Comparison of ENCODE assay signal across 18 mouse cellular contexts in genomic region chr6:112949220-112949619, GRCm38 (mm10). TPM values are rescaled to one million over a fixed set of nuclear protein-coding genes. Genes with fewer than 3 reads are reported as not detected.
DNase-seq lines count a peak whose midpoint lies in the region; ATAC-seq and TF ChIP-seq lines count a peak whose summit lies in the region.
"Had no signal": no experiment of that assay in that cellular context is flagged by ENCODE, and none has a peak within 500 bp of the region (broad histone marks: within the 10 kb centered on the region; RNA-seq: fewer than 3 reads in every experiment).

No protein-coding gene starts in this region.

- no peak overlapping the region for H3K4me3 ChIP-seq in hindbrain, embryonic 11.5 days (ENCODE audit: low read depth, low read length)
- no peak overlapping the region for H3K4me3 ChIP-seq in hindbrain, embryonic 13.5 days
- H3K4me3 ChIP-seq in midbrain, embryonic 11.5 days (ENCODE audit: low read depth, low read length) = no peak overlapping the region
- no peak overlapping the region for H3K4me3 ChIP-seq in midbrain, postnatal 0 days (ENCODE audit: low read depth, low read length)
- H3K4me3 ChIP-seq in E14TG2a.4 (replicated peaks; ENCODE audit: low read length) = peak overlapping the region; percentile 43; the same call in 1 of the 2 replicates
- no peak overlapping the region for H3K4me3 ChIP-seq in embryonic facial prominence, embryonic 10.5 days
- no peak overlapping the region for H3K4me3 ChIP-seq in lung, adult 2 months (replicated peaks; ENCODE audit: extremely low read depth, low read depth, low read length)
- H3K4me3 ChIP-seq: limb, embryonic 12.5 days; liver, embryonic 13.5 days had no signal

- no peak overlapping the region for H3K4me2 ChIP-seq in hindbrain, embryonic 11.5 days (replicated peaks; ENCODE audit: low read depth, low read length)
- H3K4me2 ChIP-seq in hindbrain, embryonic 13.5 days = no peak overlapping the region
- no peak overlapping the region for H3K4me2 ChIP-seq in midbrain, embryonic 11.5 days
- H3K4me2 ChIP-seq in midbrain, postnatal 0 days (ENCODE audit: low read depth, low read length, poor library complexity, severe bottlenecking) = no peak overlapping the region
- H3K4me2 ChIP-seq: heart, embryonic 11.5 days; limb, embryonic 12.5 days; liver, embryonic 13.5 days had no signal

- peak; percentile 12; the same call in 1 of the 2 replicates for ATAC-seq in hindbrain, embryonic 11.5 days (ENCODE audit: low FRiP score)
- ATAC-seq in hindbrain, embryonic 13.5 days (ENCODE audit: low FRiP score) = no peak
- ATAC-seq in midbrain, embryonic 11.5 days (ENCODE audit: low FRiP score) = no peak
- ATAC-seq in midbrain, postnatal 0 days (ENCODE audit: low FRiP score) = no peak
- ATAC-seq: forebrain, embryonic 16.5 days had no signal

- H3K36me3 ChIP-seq in hindbrain, embryonic 11.5 days (ENCODE audit: control insufficient read depth, insufficient read depth, low read length) = no peaks in the 10 kb centered on the region
- H3K36me3 ChIP-seq in hindbrain, embryonic 13.5 days = no peaks in the 10 kb centered on the region
- no peaks in the 10 kb centered on the region for H3K36me3 ChIP-seq in midbrain, embryonic 11.5 days (ENCODE audit: control insufficient read depth, insufficient read depth, low read length)
- H3K36me3 ChIP-seq in midbrain, postnatal 0 days (ENCODE audit: insufficient read depth, low read length) = no peaks in the 10 kb centered on the region
- no peaks in the 10 kb centered on the region for H3K36me3 ChIP-seq in E14TG2a.4 (ENCODE audit: insufficient read depth, low read length)
- no peaks in the 10 kb centered on the region for H3K36me3 ChIP-seq in embryonic facial prominence, embryonic 10.5 days (replicated peaks)
- H3K36me3 ChIP-seq: limb, embryonic 12.5 days; liver, embryonic 13.5 days had no signal

- H3K27me3 ChIP-seq in hindbrain, embryonic 11.5 days (ENCODE audit: control insufficient read depth, insufficient read depth, low read length) = no peaks in the 10 kb centered on the region
- H3K27me3 ChIP-seq in hindbrain, embryonic 13.5 days = no peaks in the 10 kb centered on the region
- H3K27me3 ChIP-seq in midbrain, embryonic 11.5 days (ENCODE audit: control insufficient read depth, insufficient read depth, low read length) = no peaks in the 10 kb centered on the region
- no peaks in the 10 kb centered on the region for H3K27me3 ChIP-seq in midbrain, postnatal 0 days (ENCODE audit: insufficient read depth, low read length)
- H3K27me3 ChIP-seq in E14TG2a.4 (ENCODE audit: insufficient read depth, low read length) = peaks cover 5% of the 10 kb centered on the region; the same call in 1 of the 2 replicates
- H3K27me3 ChIP-seq in embryonic facial prominence, embryonic 10.5 days (replicated peaks; ENCODE audit: low read depth, poor library complexity, severe bottlenecking) = peaks cover 8% of the 10 kb centered on the region; the same call in 1 of the 2 replicates
- H3K27me3 ChIP-seq: limb, embryonic 12.5 days had no signal

- H3K4me1 ChIP-seq in hindbrain, embryonic 11.5 days (replicated peaks; ENCODE audit: control insufficient read depth, insufficient read depth, low read length) = peaks cover 15% of the 10 kb centered on the region
- H3K4me1 ChIP-seq in hindbrain, embryonic 13.5 days (replicated peaks) = peaks cover 27% of the 10 kb centered on the region
- peaks cover 29% of the 10 kb centered on the region for H3K4me1 ChIP-seq in midbrain, embryonic 11.5 days (ENCODE audit: control insufficient read depth, insufficient read depth, low read length)
- H3K4me1 ChIP-seq in midbrain, postnatal 0 days (ENCODE audit: insufficient read depth, low read length) = 0 out of 2 replicates have a peak, but pooled peaks cover 4% of the 10 kb centered on the region
- peaks cover 69% of the 10 kb centered on the region for H3K4me1 ChIP-seq in E14TG2a.4 (replicated peaks; ENCODE audit: low read depth, low read length)
- peaks cover 69% of the 10 kb centered on the region for H3K4me1 ChIP-seq in embryonic facial prominence, embryonic 10.5 days
- H3K4me1 ChIP-seq in lung, adult 2 months (ENCODE audit: control insufficient read depth, insufficient read depth, low read length) = no peaks in the 10 kb centered on the region; the same call in 1 of the 2 replicates

- TF ChIP-seq POLR2A in lung, adult 2 months (IDR thresholded peaks at IDR 0.05; ENCODE audit: borderline replicate concordance, extremely low read depth, low read depth, low read length) = no peak

- no peak overlapping the region for H3K9ac ChIP-seq in hindbrain, embryonic 11.5 days (ENCODE audit: low read depth, low read length)
- H3K9ac ChIP-seq in hindbrain, embryonic 13.5 days = no peak overlapping the region
- H3K9ac ChIP-seq in midbrain, embryonic 11.5 days (ENCODE audit: low read length) = peak overlapping the region; percentile 27; the same call in 1 of the 2 replicates
- H3K9ac ChIP-seq in midbrain, postnatal 0 days (replicated peaks; ENCODE audit: low read length, poor library complexity, severe bottlenecking) = no peak overlapping the region
- H3K9ac ChIP-seq: limb, embryonic 12.5 days; liver, embryonic 13.5 days had no signal

- peak overlapping the region; percentile 68; the same call in 1 of the 2 replicates for H3K27ac ChIP-seq in hindbrain, embryonic 11.5 days (ENCODE audit: low read depth, low read length)
- no peak overlapping the region; the same call in 1 of the 2 replicates for H3K27ac ChIP-seq in hindbrain, embryonic 13.5 days
- peak overlapping the region; percentile 5; the same call in 1 of the 2 replicates for H3K27ac ChIP-seq in midbrain, embryonic 11.5 days (ENCODE audit: low read depth, low read length)
- H3K27ac ChIP-seq in midbrain, postnatal 0 days (ENCODE audit: low read depth, low read length) = no peak overlapping the region
- peak overlapping the region; percentile 57 for H3K27ac ChIP-seq in embryonic facial prominence, embryonic 10.5 days (replicated peaks)
- H3K27ac ChIP-seq: limb, embryonic 12.5 days; liver, embryonic 13.5 days had no signal

- no peak for TF ChIP-seq CTCF in midbrain, postnatal 0 days (IDR thresholded peaks at IDR 0.05)
- TF ChIP-seq CTCF in E14TG2a.4 (conservative IDR thresholded peaks at IDR 0.05; ENCODE audit: low read length) = no peak
- TF ChIP-seq CTCF in lung, adult 2 months (IDR thresholded peaks at IDR 0.05; ENCODE audit: insufficient read depth, low read length) = no peak

- DNase-seq in hindbrain, embryonic 11.5 days (ENCODE audit: low spot score) = no peak
- DNase-seq in midbrain, embryonic 11.5 days (ENCODE audit: low spot score, missing footprints) = no peak
- DNase-seq in midbrain, postnatal 0 days (ENCODE audit: low spot score) = no peak
- DNase-seq in embryonic facial prominence, embryonic 10.5 days (ENCODE audit: low spot score) = no peak
- DNase-seq in lung, adult 2 months = no peak
- DNase-seq: adrenal gland, postnatal 14 days; cerebellum, adult 18-20 months; heart, postnatal 14 days; kidney, postnatal 14 days; layer of hippocampus, adult 9-11 months; liver, embryonic 13.5 days; right cerebral cortex, postnatal 25 days; thymus, postnatal 36 days had no signal

- no peaks in the 10 kb centered on the region for H3K9me3 ChIP-seq in hindbrain, embryonic 11.5 days (ENCODE audit: control insufficient read depth, low read length)
- no peaks in the 10 kb centered on the region for H3K9me3 ChIP-seq in hindbrain, embryonic 13.5 days
- H3K9me3 ChIP-seq in midbrain, embryonic 11.5 days (ENCODE audit: control insufficient read depth, low read length) = no peaks in the 10 kb centered on the region
- H3K9me3 ChIP-seq in midbrain, postnatal 0 days (ENCODE audit: low read length) = no peaks in the 10 kb centered on the region
- peaks cover 15% of the 10 kb centered on the region for H3K9me3 ChIP-seq in E14TG2a.4 (ENCODE audit: low read length)
- H3K9me3 ChIP-seq in embryonic facial prominence, embryonic 10.5 days = no peaks in the 10 kb centered on the region
- H3K9me3 ChIP-seq: limb, embryonic 12.5 days; liver, embryonic 13.5 days had no signal

- WGBS in hindbrain, embryonic 11.5 days = 25% methylated on average over 2 of the region's 2 CpGs
- WGBS in hindbrain, embryonic 13.5 days = 24% methylated on average over 2 of the region's 2 CpGs
- 26% methylated on average over 2 of the region's 2 CpGs for WGBS in midbrain, embryonic 11.5 days
- 25% methylated on average over 2 of the region's 2 CpGs for WGBS in midbrain, postnatal 0 days
- WGBS in embryonic facial prominence, embryonic 10.5 days = 50% methylated on average over 2 of the region's 2 CpGs
- WGBS in lung, adult 2 months = 80% methylated on average over 2 of the region's 2 CpGs

RNA-seq across cellular contexts. Expression of gene Srgap3, which starts 2.2 kb away (rescaled TPM):
- 49.8 and 89.6 TPM in 2 replicates for polyA plus RNA-seq in hindbrain, embryonic 11.5 days (2014; fragmentation: Nextera tagmentation; extraction: Ambion mirVana)
- 37.5 and 42.3 TPM in 2 replicates for polyA plus RNA-seq in hindbrain, embryonic 13.5 days (2015; fragmentation: Nextera tagmentation; extraction: Ambion mirVana)
- polyA plus RNA-seq in midbrain, embryonic 11.5 days (2014; fragmentation: Nextera tagmentation; extraction: Ambion mirVana) = 48.9 and 54.9 TPM in 2 replicates
- total RNA-seq in midbrain, postnatal 0 days (2014; rRNA removed) = 58.6 and 77.6 TPM in 2 replicates
- 20.9 and 29.8 TPM in 2 replicates for polyA plus RNA-seq in midbrain, postnatal 0 days (2015; fragmentation: Nextera tagmentation; extraction: Ambion mirVana)
- polyA plus RNA-seq in embryonic facial prominence, embryonic 10.5 days (2016; fragmentation: Nextera tagmentation; extraction: Ambion mirVana) = 8.0 and 10.5 TPM in 2 replicates
- 1.2 and 1.6 TPM in 2 replicates for polyA plus RNA-seq in lung, adult 2 months (2012; rRNA removed)

Comparison
In these comparisons a context has a peak if more than half of its experiments do, and no peak if none do; other contexts are left out.
1. H3K27ac ChIP-seq: peak in hindbrain, embryonic 11.5 days (single experiment), midbrain, embryonic 11.5 days (single experiment) and embryonic facial prominence, embryonic 10.5 days (single experiment); none in hindbrain, embryonic 13.5 days (single experiment) and midbrain, postnatal 0 days (single experiment).